Mouse (Mus musculus): ENCODE measurements around the gene 9530068E07Rik. TPM values are rescaled to one million over a fixed set of nuclear protein-coding genes. Genes with fewer than 3 reads are reported as not detected.
"Not testable (repeated sequence)": the region's sequence is repeated elsewhere in the genome, so short reads cannot be mapped to it uniquely, and the experiment has no call there.

The 9530068E07Rik gene
- polyA plus RNA-seq, 1 experiment from 2014 or later, result 155 TPM

GRCm38 (mm10) chr11:52354644-52355043 lies 41.6 kb upstream of the 9530068E07Rik start:
- H3K27ac ChIP-seq (ENCODE audit: low read length), result no peak overlapping the region
- TF ChIP-seq EP300 (IDR thresholded peaks at IDR 0.05) (no peak), CTCF (IDR thresholded peaks at IDR 0.05) (0 out of 2 replicates have a peak, but pooled peaks have one; percentile 16)

GRCm38 (mm10) chr11:52355601-52356000 lies 40.6 kb upstream of the 9530068E07Rik start:
- no peak for TF ChIP-seq EP300 (IDR thresholded peaks at IDR 0.05)
- TF ChIP-seq CTCF (IDR thresholded peaks at IDR 0.05), result peak; percentile 38
- Histone ChIP-seq H3K9me3 (ENCODE audit: low read length) (no peaks in the 10 kb centered on the region), H3K36me3 (ENCODE audit: insufficient read depth, low read length) (no peaks in the 10 kb centered on the region), H3K4me3 (ENCODE audit: low read depth, low read length) (no peak overlapping the region), H3K27ac (ENCODE audit: low read length) (no peak overlapping the region), H3K4me1 (ENCODE audit: insufficient read depth, low read depth, low read length) (peaks cover 6% of the 10 kb centered on the region), H3K27me3 (replicated peaks; ENCODE audit: insufficient read depth, low read length) (no peaks in the 10 kb centered on the region), H3K9ac (replicated peaks; ENCODE audit: low read depth) (no peak overlapping the region), H3K4me2 (replicated peaks; ENCODE audit: low read depth, low read length) (no peak overlapping the region)
- ATAC-seq (no peak), DNase-seq (ENCODE audit: low spot score) (no peak)
- WGBS, result 84% methylated on average over 1 of the region's 1 CpGs

More at GRCm38 (mm10) chr11:52354644-52355043, 41.6 kb upstream of the 9530068E07Rik start:
- no peak overlapping the region for H3K4me3 ChIP-seq (ENCODE audit: low read depth, low read length)
- H3K4me1 ChIP-seq (ENCODE audit: insufficient read depth, low read depth, low read length), result peaks cover 2% of the 10 kb centered on the region; the same call in 1 of the 2 replicates
- DNase-seq (ENCODE audit: low spot score), result no peak
- no peaks in the 10 kb centered on the region for H3K9me3 ChIP-seq (ENCODE audit: low read length)
- no peak overlapping the region for H3K4me2 ChIP-seq (replicated peaks; ENCODE audit: low read depth, low read length)
- H3K9ac ChIP-seq (replicated peaks; ENCODE audit: low read depth), result no peak overlapping the region
- ATAC-seq, result no peak
- 85% methylated on average over 5 of the region's 5 CpGs for WGBS
- H3K36me3 ChIP-seq (ENCODE audit: insufficient read depth, low read length), result no peaks in the 10 kb centered on the region
- no peaks in the 10 kb centered on the region for H3K27me3 ChIP-seq (replicated peaks; ENCODE audit: insufficient read depth, low read length)

GRCm38 (mm10) chr11:52357091-52357490 lies 39.1 kb upstream of the 9530068E07Rik start:
- not testable (repeated sequence) for H3K4me2 ChIP-seq (replicated peaks; ENCODE audit: low read depth, low read length); H3K9ac ChIP-seq (replicated peaks; ENCODE audit: low read depth); H3K36me3 ChIP-seq (ENCODE audit: insufficient read depth, low read length); H3K27me3 ChIP-seq (replicated peaks; ENCODE audit: insufficient read depth, low read length); H3K9me3 ChIP-seq (ENCODE audit: low read length); H3K27ac ChIP-seq (ENCODE audit: low read length); DNase-seq (ENCODE audit: low spot score); H3K4me1 ChIP-seq (ENCODE audit: insufficient read depth, low read depth, low read length); ATAC-seq; H3K4me3 ChIP-seq (ENCODE audit: low read depth, low read length)
- 93% methylated on average over 5 of the region's 5 CpGs for WGBS

GRCm38 (mm10) chr11:52358520-52358919 lies 37.7 kb upstream of the 9530068E07Rik start:
- Histone ChIP-seq H3K27ac (ENCODE audit: low read length) (0 out of 2 replicates have a peak overlapping the region, but pooled peaks have one; percentile 14), H3K4me1 (ENCODE audit: insufficient read depth, low read depth, low read length) (peaks cover 6% of the 10 kb centered on the region), H3K36me3 (ENCODE audit: insufficient read depth, low read length) (no peaks in the 10 kb centered on the region), H3K9ac (replicated peaks; ENCODE audit: low read depth) (no peak overlapping the region), H3K4me3 (ENCODE audit: low read depth, low read length) (no peak overlapping the region), H3K4me2 (replicated peaks; ENCODE audit: low read depth, low read length) (no peak overlapping the region), H3K27me3 (replicated peaks; ENCODE audit: insufficient read depth, low read length) (no peaks in the 10 kb centered on the region), H3K9me3 (ENCODE audit: low read length) (no peaks in the 10 kb centered on the region)
- 33% methylated on average over 4 of the region's 4 CpGs for whole genome bisulfite sequencing
- DNase-seq (ENCODE audit: low spot score), result peak; percentile 83
- TF ChIP-seq EP300 (IDR thresholded peaks at IDR 0.05), result no peak
- TF ChIP-seq CTCF (IDR thresholded peaks at IDR 0.05), result no peak
- no peak for ATAC-seq

GRCm38 (mm10) chr11:52359686-52360470 lies 36.4 kb upstream of the 9530068E07Rik start:
- Histone ChIP-seq H3K4me1 (ENCODE audit: insufficient read depth, low read depth, low read length) (peaks cover 7% of the 10 kb centered on the region), H3K27me3 (replicated peaks; ENCODE audit: insufficient read depth, low read length) (no peaks in the 10 kb centered on the region), H3K4me2 (replicated peaks; ENCODE audit: low read depth, low read length) (peak overlapping the region; percentile 80), H3K9me3 (ENCODE audit: low read length) (no peaks in the 10 kb centered on the region), H3K36me3 (ENCODE audit: insufficient read depth, low read length) (no peaks in the 10 kb centered on the region), H3K9ac (replicated peaks; ENCODE audit: low read depth) (peak overlapping the region; percentile 96), H3K27ac (ENCODE audit: low read length) (peak overlapping the region; percentile 98), H3K4me3 (ENCODE audit: low read depth, low read length) (peak overlapping the region; percentile 93)
- 16% methylated on average over 22 of the region's 22 CpGs for WGBS
- no peak for TF ChIP-seq EP300 (IDR thresholded peaks at IDR 0.05)
- TF ChIP-seq CTCF (IDR thresholded peaks at IDR 0.05), result no peak
- ATAC-seq (peak; percentile 37), DNase-seq (ENCODE audit: low spot score) (no peak)

GRCm38 (mm10) chr11:52360471-52361277 lies 35.6 kb upstream of the 9530068E07Rik start, which contains the start of gene Vdac1:
Vdac1 (plus strand) TSS chr11:52360860.
- DNase-seq (ENCODE audit: low spot score), result peak; percentile 94
- TF ChIP-seq CTCF (IDR thresholded peaks at IDR 0.05), result no peak; the same call in 1 of the 2 replicates

More at GRCm38 (mm10) chr11:52360471-52361277, 35.6 kb upstream of the 9530068E07Rik start, which contains the start of gene Vdac1:
- Histone ChIP-seq H3K27ac (ENCODE audit: low read length) (peak within 1 kb of the TSS; percentile 98), H3K4me3 (ENCODE audit: low read depth, low read length) (peak within 1 kb of the TSS; percentile 93), H3K9me3 (ENCODE audit: low read length) (no peaks in the 10 kb centered on the region), H3K4me1 (ENCODE audit: insufficient read depth, low read depth, low read length) (peaks cover 11% of the 10 kb centered on the region), H3K4me2 (replicated peaks; ENCODE audit: low read depth, low read length) (peak within 1 kb of the TSS; percentile 80), H3K27me3 (replicated peaks; ENCODE audit: insufficient read depth, low read length) (no peaks in the 10 kb centered on the region), H3K36me3 (ENCODE audit: insufficient read depth, low read length) (no peaks in the 10 kb centered on the region), H3K9ac (replicated peaks; ENCODE audit: low read depth) (peak within 1 kb of the TSS; percentile 96)
- peak; percentile 95 for ATAC-seq
- WGBS, result 1% methylated on average over 57 of the region's 84 CpGs
